ENCODE assay signal across 9 mouse cellular contexts in genomic region chr10:43173828-43174325, GRCm38 (mm10). TPM values are rescaled to one million over a fixed set of nuclear protein-coding genes. Genes with fewer than 3 reads are reported as not detected.
DNase-seq lines count a peak whose midpoint lies in the region; ATAC-seq lines count a peak whose summit lies in the region.
"Had no signal": no experiment of that assay in that cellular context is flagged by ENCODE, and none has a peak within 500 bp of the region (broad histone marks: within the 10 kb centered on the region; RNA-seq: fewer than 3 reads in every experiment).

No protein-coding gene starts in this region.

- DNase-seq in CD4-positive, CD25-positive, alpha-beta regulatory T cell, adult 2 months (ENCODE audit: low read depth, low spot score), result peak; percentile 23
- DNase-seq in splenic B cell, adult 2 months (ENCODE audit: low read depth, low spot score), result peak; percentile 7
- DNase-seq in spleen, adult 12 weeks (ENCODE audit: low spot score), result no peak

- under 1% methylated on average over 36 of the region's 38 CpGs for WGBS in heart, embryonic 15.5 days
- under 1% methylated on average over 36 of the region's 38 CpGs for WGBS in limb, embryonic 13.5 days

- peak overlapping the region; percentile 77 for H3K9ac ChIP-seq in heart, embryonic 15.5 days
- H3K9ac ChIP-seq in limb, embryonic 13.5 days, result peak overlapping the region; percentile 87

- H3K36me3 ChIP-seq in megakaryocyte, embryonic 14.5 days (replicated peaks; ENCODE audit: low read length), result no peaks in the 10 kb centered on the region
- H3K36me3 ChIP-seq in heart, embryonic 15.5 days, result no peaks in the 10 kb centered on the region
- no peaks in the 10 kb centered on the region for H3K36me3 ChIP-seq in limb, embryonic 13.5 days
- H3K36me3 ChIP-seq in splenic B cell, adult 2 months (ENCODE audit: control insufficient read depth, insufficient read depth, low read length, poor library complexity, severe bottlenecking), result no peaks in the 10 kb centered on the region

- H3K27ac ChIP-seq in heart, embryonic 15.5 days, result peak overlapping the region; percentile 75
- H3K27ac ChIP-seq in limb, embryonic 13.5 days, result peak overlapping the region; percentile 79

- peaks cover 4% of the 10 kb centered on the region; the same call in 1 of the 2 replicates for H3K9me3 ChIP-seq in megakaryocyte, embryonic 14.5 days
- H3K9me3 ChIP-seq in heart, embryonic 15.5 days (replicated peaks), result no peaks in the 10 kb centered on the region
- H3K9me3 ChIP-seq in limb, embryonic 13.5 days, result no peaks in the 10 kb centered on the region

- H3K4me2 ChIP-seq in heart, embryonic 15.5 days, result peak overlapping the region; percentile 92
- peak overlapping the region; percentile 84 for H3K4me2 ChIP-seq in limb, embryonic 13.5 days (replicated peaks)

- H3K27me3 ChIP-seq in megakaryocyte, embryonic 14.5 days (replicated peaks), result peaks cover 83% of the 10 kb centered on the region
- peaks cover 25% of the 10 kb centered on the region for H3K27me3 ChIP-seq in heart, embryonic 15.5 days
- H3K27me3 ChIP-seq in limb, embryonic 13.5 days, result peaks cover 35% of the 10 kb centered on the region
- no peaks in the 10 kb centered on the region; the same call in 1 of the 2 replicates for H3K27me3 ChIP-seq in splenic B cell, adult 2 months (ENCODE audit: control insufficient read depth, insufficient read depth, low read length, poor library complexity, severe bottlenecking)

- H3K4me3 ChIP-seq in megakaryocyte, embryonic 14.5 days (replicated peaks), result peak overlapping the region; percentile 91
- peak overlapping the region; percentile 92 for H3K4me3 ChIP-seq in heart, embryonic 15.5 days
- H3K4me3 ChIP-seq in limb, embryonic 13.5 days, result peak overlapping the region; percentile 89

- H3K4me1 ChIP-seq in megakaryocyte, embryonic 14.5 days, result peaks cover 30% of the 10 kb centered on the region
- H3K4me1 ChIP-seq in heart, embryonic 15.5 days (replicated peaks), result peaks cover 21% of the 10 kb centered on the region
- H3K4me1 ChIP-seq in limb, embryonic 13.5 days, result peaks cover 38% of the 10 kb centered on the region

- ATAC-seq in CD4-positive, CD25-positive, alpha-beta regulatory T cell, adult 4 months, result no peak
- no peak for ATAC-seq in megakaryocyte, adult 5-6 weeks (ENCODE audit: poor library complexity, severe bottlenecking)
- peak; percentile 55; the same call in 1 of the 2 replicates for ATAC-seq in heart, embryonic 15.5 days (replicated peaks; ENCODE audit: insufficient number of reproducible peaks, insufficient read depth, low FRiP score, low read depth)
- ATAC-seq in limb, embryonic 13.5 days (ENCODE audit: low FRiP score, low read depth), result peak; percentile 53

RNA-seq across cellular contexts. Expression of gene Sobp, which starts 0.5 kb away (rescaled TPM):
- not detected for polyA plus RNA-seq in CD4-positive, CD25-positive, alpha-beta regulatory T cell, adult 4 months (2017; shearing (Covaris generic))
- polyA plus RNA-seq in megakaryocyte, embryonic 14.5 days (2012; ENCODE audit: insufficient read depth, low replicate concordance), result 0.28 TPM in 1 of 2 replicates, not detected in the other
- not detected in 2 replicates for total RNA-seq in megakaryocyte, adult 5-6 weeks (2015)
- total RNA-seq in megakaryocyte, adult 5-6 weeks (2017), result not detected in 2 replicates
- 1.9 and 2.1 TPM in 2 replicates for polyA plus RNA-seq in heart, embryonic 15.5 days (2015; fragmentation: Nextera tagmentation; extraction: Ambion mirVana)
- 4.0 and 4.5 TPM in 2 replicates for polyA plus RNA-seq in limb, embryonic 13.5 days (2015; fragmentation: Nextera tagmentation; extraction: Ambion mirVana)
- total RNA-seq: common myeloid progenitor, adult 5-6 weeks had no signal

RNA-seq across cellular contexts. Expression of gene 9030612E09Rik, which starts 0.6 kb away (rescaled TPM):
- not detected for polyA plus RNA-seq in CD4-positive, CD25-positive, alpha-beta regulatory T cell, adult 4 months (2017; shearing (Covaris generic))
- not detected in 2 replicates for polyA plus RNA-seq in megakaryocyte, embryonic 14.5 days (2012; ENCODE audit: insufficient read depth, low replicate concordance)
- not detected in 2 replicates for total RNA-seq in megakaryocyte, adult 5-6 weeks (2015)
- not detected in 2 replicates for total RNA-seq in megakaryocyte, adult 5-6 weeks (2017)
- 0.76 and 0.79 TPM in 2 replicates for polyA plus RNA-seq in heart, embryonic 15.5 days (2015; fragmentation: Nextera tagmentation; extraction: Ambion mirVana)
- polyA plus RNA-seq in limb, embryonic 13.5 days (2015; fragmentation: Nextera tagmentation; extraction: Ambion mirVana), result 0.94 and 1.0 TPM in 2 replicates
- total RNA-seq: common myeloid progenitor, adult 5-6 weeks had no signal

RNA-seq across cellular contexts. Expression of gene Pdss2, which starts 47.4 kb away (rescaled TPM):
- polyA plus RNA-seq in CD4-positive, CD25-positive, alpha-beta regulatory T cell, adult 4 months (2017; shearing (Covaris generic)), result 10 to 100 TPM in 1 of 2 experiments, 1 to 10 TPM in 1; 8.9 to 18.1 TPM
- 2.0 and 3.9 TPM in 2 replicates for polyA plus RNA-seq in megakaryocyte, embryonic 14.5 days (2012; ENCODE audit: insufficient read depth, low replicate concordance)
- total RNA-seq in megakaryocyte, adult 5-6 weeks (2015), result 2.7 and 5.8 TPM in 2 replicates
- 10.1 and 11.4 TPM in 2 replicates for total RNA-seq in megakaryocyte, adult 5-6 weeks (2017)
- polyA plus RNA-seq in heart, embryonic 15.5 days (2015; fragmentation: Nextera tagmentation; extraction: Ambion mirVana), result 13.2 and 13.3 TPM in 2 replicates
- polyA plus RNA-seq in limb, embryonic 13.5 days (2015; fragmentation: Nextera tagmentation; extraction: Ambion mirVana), result 10.7 and 12.7 TPM in 2 replicates

Comparison
In these comparisons a context has a peak if more than half of its experiments do, and no peak if none do; other contexts are left out.
1. ATAC-seq: peak in heart, embryonic 15.5 days (single experiment) and limb, embryonic 13.5 days (single experiment); none in CD4-positive, CD25-positive, alpha-beta regulatory T cell, adult 4 months (single experiment) and megakaryocyte, adult 5-6 weeks (single experiment).
2. Peak in every context shown above with its lines, with median percentiles within 50 percentile points of each other: H3K4me3 ChIP-seq.